Mouse (Mus musculus): ENCODE results near the gene Lhx9.

Lhx9 gene

GRCm38 (mm10) chr1:138848511-138849109 is at the start of gene Lhx9:
Lhx9 (minus strand) TSS chr1:138848577.
- peak; percentile 16 to 60 for DNase-seq (ENCODE audit: inconsistent age in 2 of 2, low spot score in 1 of 2)

- DNase-seq (ENCODE audit: inconsistent age in 2 of 2, low spot score in 1 of 2): peak in 1 of 2 experiments; percentile 28
These were observed 47.7 kb upstream of the Lhx9 start for GRCm38 (mm10) chr1:138896088-138896487.

- no peak for DNase-seq (ENCODE audit: inconsistent age in 2 of 2, low spot score in 1 of 2)
These were observed 29.3 kb upstream of the Lhx9 start for GRCm38 (mm10) chr1:138877470-138878254.

DNA sequence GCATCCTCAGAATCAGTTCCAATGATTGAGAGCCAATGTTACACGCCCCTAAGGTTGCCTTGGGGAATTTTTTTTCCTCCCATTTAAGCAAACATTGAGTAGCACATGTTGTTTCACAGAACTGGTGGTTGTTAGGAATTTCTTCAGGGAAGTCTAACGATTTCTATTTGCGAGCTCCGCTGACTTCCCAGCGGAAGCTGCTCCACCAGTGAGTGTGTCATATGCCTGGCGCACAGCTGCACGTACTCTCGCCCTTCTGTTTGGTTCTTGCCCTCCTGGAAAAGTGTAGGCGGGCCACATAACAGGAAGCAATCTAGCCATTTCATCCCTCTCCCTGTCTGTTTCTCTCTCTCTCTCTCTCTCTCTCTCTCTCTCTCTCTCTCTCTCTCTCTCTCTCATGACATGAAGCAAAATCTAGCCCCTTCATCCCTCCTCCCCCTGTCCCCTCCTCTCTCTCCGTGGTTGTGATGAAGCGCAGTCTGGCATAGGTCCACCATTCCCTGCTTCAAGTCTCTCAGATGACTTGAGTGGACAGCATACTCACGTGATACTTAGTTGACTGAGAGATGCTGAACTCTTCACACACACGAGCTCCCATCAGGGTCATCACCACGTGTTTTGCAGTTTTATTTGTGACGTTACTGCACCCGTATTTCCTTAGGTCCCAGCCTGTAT is 28.1 kb upstream of the Lhx9 start:
- no peak for DNase-seq (ENCODE audit: inconsistent age in 2 of 2, low spot score in 1 of 2)

GRCm38 (mm10) chr1:138856101-138856950 is 7.9 kb upstream of the Lhx9 start, which contains the start of gene 2310009B15Rik:
2310009B15Rik (minus strand) TSS chr1:138856852.
- peak; percentile 86 to 97 for DNase-seq (ENCODE audit: inconsistent age in 2 of 2, low spot score in 1 of 2)

DNA sequence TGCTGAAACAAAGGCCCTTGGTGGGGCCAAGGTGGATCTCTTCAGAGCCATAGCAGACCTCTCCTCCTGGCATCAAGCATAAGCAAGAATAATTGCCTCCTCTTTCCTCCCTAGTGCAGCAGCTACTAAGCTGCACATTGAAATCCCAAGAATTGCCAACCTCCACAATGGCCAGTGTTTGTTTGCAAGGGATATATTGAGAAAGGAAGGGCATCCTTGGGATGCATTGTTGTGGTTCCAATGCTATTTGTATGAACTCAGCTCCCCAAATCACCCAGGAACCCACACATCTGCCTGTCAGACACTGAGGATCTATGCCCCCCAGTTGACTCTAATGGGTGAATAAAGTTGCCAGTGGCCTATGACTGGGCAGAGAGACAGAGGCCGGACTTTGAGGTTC is 2.4 kb upstream of the Lhx9 start:
- DNase-seq (ENCODE audit: inconsistent age in 2 of 2, low spot score in 1 of 2): no peak

DNA sequence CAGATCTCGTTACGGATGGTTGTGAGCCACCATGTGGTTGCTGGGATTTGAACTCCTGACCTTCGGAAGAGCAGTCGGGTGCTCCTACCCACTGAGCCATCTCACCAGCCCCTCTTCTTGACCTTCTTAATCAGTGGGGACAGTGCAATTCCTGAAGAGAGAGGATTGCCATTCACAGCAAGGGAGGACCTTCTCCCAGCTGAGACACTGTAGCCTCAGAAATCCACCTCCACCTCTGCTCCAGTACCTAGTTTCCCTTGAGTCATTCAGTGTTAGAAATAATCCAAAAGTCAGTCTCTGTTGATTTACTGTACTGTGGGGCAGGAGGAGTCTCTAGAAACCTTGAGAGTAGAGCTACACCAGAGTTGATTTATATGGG is 1.8 kb upstream of the Lhx9 start:
- no peak for DNase-seq (ENCODE audit: inconsistent age in 2 of 2, low spot score in 1 of 2)

GRCm38 (mm10) chr1:138849531-138850160 is 1.3 kb upstream of the Lhx9 start:
- DNase-seq (ENCODE audit: inconsistent age in 2 of 2, low spot score in 1 of 2): no peak

DNA sequence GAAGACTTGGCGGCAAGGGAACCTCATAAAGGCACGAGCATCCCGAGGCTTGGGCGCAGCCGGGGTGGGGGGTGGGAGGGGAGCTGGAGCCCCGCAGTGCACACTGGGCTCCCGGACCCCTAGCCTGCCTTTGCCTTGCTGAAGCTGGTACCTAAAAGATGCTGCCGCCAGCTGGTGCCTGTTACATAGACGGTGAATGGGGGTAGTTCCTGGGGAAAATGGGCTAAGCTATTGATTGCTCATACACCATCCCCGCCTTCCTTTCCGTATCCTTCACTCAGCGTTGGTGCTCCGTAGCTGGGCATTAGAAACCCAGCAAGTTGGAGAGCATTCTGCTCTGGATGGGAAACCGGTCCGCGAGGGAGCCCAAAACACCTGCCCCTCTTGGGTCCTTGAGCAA is 351 bp downstream of the Lhx9 start:
- DNase-seq (ENCODE audit: inconsistent age in 2 of 2, low spot score in 1 of 2): no peak

- peak in 1 of 2 experiments; percentile 31 for DNase-seq (ENCODE audit: inconsistent age in 2 of 2, low spot score in 1 of 2)
These were observed 1.2 kb downstream of the Lhx9 start for GRCm38 (mm10) chr1:138847146-138847545.

DNA sequence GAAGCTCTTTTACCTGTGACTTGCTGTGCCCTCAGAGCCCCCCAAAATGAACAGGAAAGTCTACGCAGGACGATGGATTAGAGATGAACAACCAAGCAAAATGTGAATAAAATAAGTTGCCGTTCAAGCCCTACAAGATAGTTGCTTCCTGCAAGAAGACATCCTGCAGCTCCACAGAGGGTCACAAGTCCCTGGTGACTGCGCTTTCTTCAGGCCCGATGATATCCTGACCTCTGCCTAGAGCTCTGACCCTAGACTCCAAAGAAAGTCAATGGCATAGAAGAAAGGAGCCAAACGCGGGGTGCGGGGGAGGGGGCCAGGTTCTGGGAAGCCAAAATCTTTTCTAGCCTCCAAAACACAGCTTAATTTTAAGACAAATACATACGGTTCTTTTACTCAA is 1.8 kb downstream of the Lhx9 start:
- peak in 1 of 2 experiments; percentile 20 for DNase-seq (ENCODE audit: inconsistent age in 2 of 2, low spot score in 1 of 2)

- DNase-seq (ENCODE audit: inconsistent age in 2 of 2, low spot score in 1 of 2): peak in 1 of 2 experiments; percentile 20
These were observed 2.2 kb downstream of the Lhx9 start for GRCm38 (mm10) chr1:138846131-138846530.

DNA sequence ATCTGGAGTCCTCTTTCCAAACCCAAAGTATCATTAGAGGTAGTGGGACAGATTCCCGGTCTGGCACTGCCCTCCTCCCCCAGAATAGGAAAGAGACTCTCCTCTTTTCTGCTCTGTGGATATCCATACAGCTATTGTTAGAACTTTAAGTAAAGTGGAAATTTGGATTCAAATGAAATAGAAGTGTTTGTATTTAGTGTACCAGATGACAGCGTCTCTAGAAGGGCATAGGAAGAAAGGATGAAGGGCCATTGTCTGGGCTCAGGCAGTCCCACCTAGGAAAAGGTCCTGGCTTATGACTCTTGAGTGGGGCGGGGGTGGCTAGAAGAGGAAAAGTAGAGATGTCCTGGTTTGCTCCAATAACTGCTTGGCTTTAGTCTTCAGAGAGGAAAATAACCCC is 2.9 kb downstream of the Lhx9 start:
- no peak for DNase-seq (ENCODE audit: inconsistent age in 2 of 2, low spot score in 1 of 2)

GRCm38 (mm10) chr1:138844166-138844565 is 4.2 kb downstream of the Lhx9 start:
- peak in 1 of 2 experiments; percentile 17 for DNase-seq (ENCODE audit: inconsistent age in 2 of 2, low spot score in 1 of 2)

DNA sequence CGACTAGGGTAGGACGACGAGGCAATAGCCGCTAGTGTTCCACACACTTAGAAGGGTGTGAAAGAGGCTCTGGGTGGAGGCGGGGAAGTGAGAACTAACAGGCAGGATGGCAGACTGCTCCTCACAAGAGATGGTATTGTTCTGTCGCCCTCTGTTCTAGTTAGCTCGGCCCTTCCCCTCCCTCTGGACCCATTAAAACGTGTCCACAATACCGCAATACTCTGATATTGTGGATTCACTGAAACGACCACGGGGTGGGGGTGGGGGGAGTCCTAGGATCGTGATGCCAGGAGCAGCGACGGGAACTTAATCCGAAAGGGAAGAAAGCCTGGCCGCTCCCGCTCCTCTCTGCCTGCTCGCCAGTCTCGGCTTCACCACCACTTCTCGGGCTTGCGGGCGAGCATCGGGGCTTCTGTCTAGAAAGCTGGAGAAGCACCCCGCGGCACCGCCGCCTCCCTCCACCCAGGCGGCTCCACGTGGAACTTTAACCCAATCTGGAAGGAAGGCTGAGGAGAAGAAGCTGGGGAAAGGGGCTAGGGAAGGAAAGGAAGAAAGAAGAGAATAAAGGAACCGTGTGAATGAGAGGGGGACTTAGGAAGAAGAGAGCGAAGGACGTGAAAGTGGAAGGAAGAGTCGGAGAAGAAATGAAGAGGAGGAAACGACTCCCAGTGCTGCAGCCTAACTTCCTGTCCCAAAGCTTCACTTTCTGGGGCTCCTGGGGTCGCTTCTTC is 4.9 kb downstream of the Lhx9 start:
- peak in 1 of 2 experiments; percentile 63 for DNase-seq (ENCODE audit: inconsistent age in 2 of 2, low spot score in 1 of 2)

DNA sequence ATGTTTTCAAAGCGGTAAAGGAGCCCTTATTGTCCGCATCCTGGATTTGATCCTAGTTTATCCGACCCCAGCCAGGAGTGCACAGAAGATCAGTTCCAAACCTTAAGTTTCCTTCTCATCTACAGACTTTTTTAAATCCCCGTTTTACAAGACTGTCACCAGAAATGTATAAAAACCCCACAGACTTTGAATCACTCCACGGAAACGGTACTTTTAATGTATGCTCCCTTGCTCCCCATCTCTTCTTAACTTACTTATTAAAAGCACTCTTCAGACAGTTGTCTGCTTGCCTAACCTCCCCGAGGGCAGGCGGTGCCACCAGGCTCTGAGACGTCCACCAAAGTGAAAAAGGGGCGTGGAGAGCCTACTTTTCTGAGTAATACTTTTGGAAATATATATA is 5.6 kb downstream of the Lhx9 start:
- no peak for DNase-seq (ENCODE audit: inconsistent age in 2 of 2, low spot score in 1 of 2)

GRCm38 (mm10) chr1:138842315-138842714 is 6.1 kb downstream of the Lhx9 start:
- peak in 1 of 2 experiments; percentile 68 for DNase-seq (ENCODE audit: inconsistent age in 2 of 2, low spot score in 1 of 2)

DNA sequence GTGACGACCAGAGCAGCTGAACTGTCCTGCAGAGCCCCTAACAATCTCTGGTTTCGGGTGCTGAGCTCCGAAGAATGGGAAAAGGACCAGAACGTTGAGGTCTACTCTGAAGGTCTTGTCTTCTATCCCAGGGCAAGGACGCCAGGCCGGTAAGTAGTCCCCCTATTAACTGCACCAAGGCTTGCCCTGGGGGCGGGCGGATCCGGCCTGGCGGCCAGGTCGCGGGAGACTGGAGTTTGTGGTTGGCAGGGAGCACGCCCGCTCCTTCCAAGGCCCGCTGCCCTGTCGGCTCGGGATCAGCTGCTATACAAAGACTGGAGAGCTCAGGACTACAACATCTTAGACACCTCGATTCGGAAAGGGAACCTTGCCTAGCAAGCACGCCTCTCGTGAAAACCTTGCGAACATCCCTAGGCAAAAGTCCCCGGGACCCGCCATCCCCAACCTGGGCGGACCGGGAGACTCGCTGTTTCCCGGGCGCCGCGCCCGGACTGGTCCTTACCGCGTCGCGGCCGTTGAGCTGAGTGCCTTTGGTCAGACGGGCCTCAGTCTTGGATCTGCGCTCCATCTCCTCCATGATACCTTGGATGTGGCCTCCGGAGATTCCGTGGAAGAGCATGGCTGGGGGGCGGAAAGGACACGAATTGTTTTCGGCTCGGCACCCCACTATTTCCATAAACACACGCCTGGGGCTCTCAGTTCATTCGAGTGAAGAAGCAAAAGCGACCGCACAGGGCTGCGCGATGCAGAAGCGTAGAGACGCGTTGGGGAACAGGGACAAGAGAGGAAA is 6.9 kb downstream of the Lhx9 start:
- peak; percentile 22 to 79 for DNase-seq (ENCODE audit: inconsistent age in 2 of 2, low spot score in 1 of 2)
